Mouse (Mus musculus): Measurements from ENCODE around the gene Cdc37l1. TPM values are rescaled to one million over a fixed set of nuclear protein-coding genes. Genes with fewer than 3 reads are reported as not detected.

The Cdc37l1 gene
- polyA plus RNA-seq, 1 experiment from 2014 or later = 37.2 TPM

- Histone ChIP-seq H3K27ac (no peak overlapping the region), H3K27me3 (ENCODE audit: poor library complexity, severe bottlenecking) (no peaks in the 10 kb centered on the region), H3K36me3 (replicated peaks) (peaks cover 89% of the 10 kb centered on the region), H3K4me1 (no peaks in the 10 kb centered on the region), H3K9me3 (peaks cover 3% of the 10 kb centered on the region; the same call in 1 of the 2 replicates), H3K4me3 (no peak overlapping the region)
- no peak for DNase-seq (ENCODE audit: extremely low spot score, low spot score)
- WGBS = 90% methylated on average over 5 of the region's 5 CpGs
These were observed 24.4 kb downstream of the Cdc37l1 start for GRCm38 (mm10) chr19:29014466-29015055.

- Histone ChIP-seq H3K27ac (no peak overlapping the region), H3K27me3 (ENCODE audit: poor library complexity, severe bottlenecking) (no peaks in the 10 kb centered on the region), H3K4me1 (no peaks in the 10 kb centered on the region), H3K36me3 (replicated peaks) (peaks cover 96% of the 10 kb centered on the region), H3K4me3 (no peak overlapping the region), H3K9me3 (peaks cover 3% of the 10 kb centered on the region; the same call in 1 of the 2 replicates)
- no peak for DNase-seq (ENCODE audit: extremely low spot score, low spot score)
- WGBS = 89% methylated on average over 8 of the region's 8 CpGs
These were observed 25.5 kb downstream of the Cdc37l1 start for GRCm38 (mm10) chr19:29015410-29016203.

GRCm38 (mm10) chr19:29016204-29016765 is 26.1 kb downstream of the Cdc37l1 start:
- Histone ChIP-seq H3K27me3 (ENCODE audit: poor library complexity, severe bottlenecking) (no peaks in the 10 kb centered on the region), H3K4me3 (no peak overlapping the region), H3K9me3 (peaks cover 3% of the 10 kb centered on the region; the same call in 1 of the 2 replicates), H3K36me3 (replicated peaks) (peaks cover 96% of the 10 kb centered on the region), H3K27ac (no peak overlapping the region), H3K4me1 (no peaks in the 10 kb centered on the region)
- WGBS = 93% methylated on average over 5 of the region's 5 CpGs
- DNase-seq (ENCODE audit: extremely low spot score, low spot score) = no peak

GRCm38 (mm10) chr19:29016786-29017185 is 26.6 kb downstream of the Cdc37l1 start:
- Histone ChIP-seq H3K36me3 (replicated peaks) (peaks cover 96% of the 10 kb centered on the region), H3K4me1 (no peaks in the 10 kb centered on the region), H3K27me3 (ENCODE audit: poor library complexity, severe bottlenecking) (no peaks in the 10 kb centered on the region), H3K27ac (no peak overlapping the region), H3K9me3 (peaks cover 3% of the 10 kb centered on the region; the same call in 1 of the 2 replicates), H3K4me3 (no peak overlapping the region)
- 87% methylated on average over 5 of the region's 5 CpGs for WGBS
- no peak for DNase-seq (ENCODE audit: extremely low spot score, low spot score)

- H3K36me3 ChIP-seq (replicated peaks) = peaks cover 96% of the 10 kb centered on the region
- H3K9me3 ChIP-seq = peaks cover 3% of the 10 kb centered on the region; the same call in 1 of the 2 replicates
- H3K4me1 ChIP-seq = 0 out of 2 replicates have a peak, but pooled peaks cover 6% of the 10 kb centered on the region
- 88% methylated on average over 3 of the region's 3 CpGs for WGBS
- no peak overlapping the region for H3K27ac ChIP-seq
- H3K27me3 ChIP-seq (ENCODE audit: poor library complexity, severe bottlenecking) = no peaks in the 10 kb centered on the region
- H3K4me3 ChIP-seq = no peak overlapping the region
- no peak for DNase-seq (ENCODE audit: extremely low spot score, low spot score)
These were observed 29.5 kb downstream of the Cdc37l1 start for GRCm38 (mm10) chr19:29019647-29020046.

- H3K27ac ChIP-seq = no peak overlapping the region
- 89% methylated on average over 7 of the region's 7 CpGs for WGBS
- no peak for DNase-seq (ENCODE audit: extremely low spot score, low spot score)
These were observed 31.7 kb downstream of the Cdc37l1 start for GRCm38 (mm10) chr19:29021754-29022345.

GRCm38 (mm10) chr19:29024391-29024947 is 34.3 kb downstream of the Cdc37l1 start:
- H3K27me3 ChIP-seq (ENCODE audit: poor library complexity, severe bottlenecking) = no peaks in the 10 kb centered on the region
- WGBS = 81% methylated on average over 11 of the region's 11 CpGs
- no peak overlapping the region for H3K4me3 ChIP-seq
- 0 out of 2 replicates have a peak, but pooled peaks cover 6% of the 10 kb centered on the region for H3K4me1 ChIP-seq
- DNase-seq (ENCODE audit: extremely low spot score, low spot score) = no peak
- H3K36me3 ChIP-seq (replicated peaks) = peaks cover 88% of the 10 kb centered on the region
- no peak overlapping the region for H3K27ac ChIP-seq
- no peaks in the 10 kb centered on the region for H3K9me3 ChIP-seq

More at GRCm38 (mm10) chr19:29021754-29022345, 31.7 kb downstream of the Cdc37l1 start:
- Histone ChIP-seq H3K4me3 (no peak overlapping the region), H3K36me3 (replicated peaks) (peaks cover 100% of the 10 kb centered on the region), H3K27me3 (ENCODE audit: poor library complexity, severe bottlenecking) (no peaks in the 10 kb centered on the region), H3K4me1 (0 out of 2 replicates have a peak, but pooled peaks cover 6% of the 10 kb centered on the region), H3K9me3 (peaks cover 3% of the 10 kb centered on the region; the same call in 1 of the 2 replicates)

- no peak overlapping the region for H3K27ac ChIP-seq
- H3K27me3 ChIP-seq (ENCODE audit: poor library complexity, severe bottlenecking) = no peaks in the 10 kb centered on the region
- H3K4me3 ChIP-seq = no peak overlapping the region
- H3K36me3 ChIP-seq (replicated peaks) = peaks cover 81% of the 10 kb centered on the region
- no peak for DNase-seq (ENCODE audit: extremely low spot score, low spot score)
- no peaks in the 10 kb centered on the region for H3K4me1 ChIP-seq
- WGBS = 93% methylated on average over 3 of the region's 3 CpGs
- H3K9me3 ChIP-seq = no peaks in the 10 kb centered on the region
These were observed 41.6 kb downstream of the Cdc37l1 start for GRCm38 (mm10) chr19:29031788-29032187.

GRCm38 (mm10) chr19:29032662-29033061 is 42.5 kb downstream of the Cdc37l1 start:
- no peak for DNase-seq (ENCODE audit: extremely low spot score, low spot score)
- Histone ChIP-seq H3K4me3 (no peak overlapping the region), H3K27ac (no peak overlapping the region), H3K4me1 (no peaks in the 10 kb centered on the region), H3K36me3 (replicated peaks) (peaks cover 81% of the 10 kb centered on the region), H3K9me3 (no peaks in the 10 kb centered on the region), H3K27me3 (ENCODE audit: poor library complexity, severe bottlenecking) (no peaks in the 10 kb centered on the region)

GRCm38 (mm10) chr19:29037026-29037425 is 46.9 kb downstream of the Cdc37l1 start:
- H3K27me3 ChIP-seq (ENCODE audit: poor library complexity, severe bottlenecking) = no peaks in the 10 kb centered on the region
- 95% methylated on average over 5 of the region's 5 CpGs for WGBS
- peaks cover 6% of the 10 kb centered on the region; the same call in 1 of the 2 replicates for H3K9me3 ChIP-seq
- no peak for DNase-seq (ENCODE audit: extremely low spot score, low spot score)
- H3K4me3 ChIP-seq = no peak overlapping the region
- H3K36me3 ChIP-seq (replicated peaks) = peaks cover 73% of the 10 kb centered on the region
- no peak overlapping the region for H3K27ac ChIP-seq
- H3K4me1 ChIP-seq = peaks cover 3% of the 10 kb centered on the region

- Histone ChIP-seq H3K36me3 (replicated peaks) (peaks cover 68% of the 10 kb centered on the region), H3K4me3 (no peak overlapping the region), H3K9me3 (peaks cover 6% of the 10 kb centered on the region; the same call in 1 of the 2 replicates), H3K4me1 (peaks cover 7% of the 10 kb centered on the region), H3K27ac (no peak overlapping the region), H3K27me3 (ENCODE audit: poor library complexity, severe bottlenecking) (no peaks in the 10 kb centered on the region)
- WGBS = 94% methylated on average over 10 of the region's 10 CpGs
- DNase-seq (ENCODE audit: extremely low spot score, low spot score) = no peak
These were observed 47.4 kb downstream of the Cdc37l1 start for GRCm38 (mm10) chr19:29037541-29037940.

- H3K27ac ChIP-seq = no peak overlapping the region
- DNase-seq (ENCODE audit: extremely low spot score, low spot score) = no peak
- no peak overlapping the region for H3K4me3 ChIP-seq
- peaks cover 54% of the 10 kb centered on the region for H3K36me3 ChIP-seq (replicated peaks)
- peaks cover 6% of the 10 kb centered on the region; the same call in 1 of the 2 replicates for H3K9me3 ChIP-seq
- H3K4me1 ChIP-seq = peaks cover 24% of the 10 kb centered on the region
- H3K27me3 ChIP-seq (ENCODE audit: poor library complexity, severe bottlenecking) = no peaks in the 10 kb centered on the region
These were observed 49.2 kb downstream of the Cdc37l1 start for GRCm38 (mm10) chr19:29039334-29039733.
